Mouse (Mus musculus): ENCODE results near the gene Bcl9l. TPM values are rescaled to one million over a fixed set of nuclear protein-coding genes. Genes with fewer than 3 reads are reported as not detected.

Bcl9l gene
- polyA plus RNA-seq, 1 experiment: 42.2 TPM

DNA sequence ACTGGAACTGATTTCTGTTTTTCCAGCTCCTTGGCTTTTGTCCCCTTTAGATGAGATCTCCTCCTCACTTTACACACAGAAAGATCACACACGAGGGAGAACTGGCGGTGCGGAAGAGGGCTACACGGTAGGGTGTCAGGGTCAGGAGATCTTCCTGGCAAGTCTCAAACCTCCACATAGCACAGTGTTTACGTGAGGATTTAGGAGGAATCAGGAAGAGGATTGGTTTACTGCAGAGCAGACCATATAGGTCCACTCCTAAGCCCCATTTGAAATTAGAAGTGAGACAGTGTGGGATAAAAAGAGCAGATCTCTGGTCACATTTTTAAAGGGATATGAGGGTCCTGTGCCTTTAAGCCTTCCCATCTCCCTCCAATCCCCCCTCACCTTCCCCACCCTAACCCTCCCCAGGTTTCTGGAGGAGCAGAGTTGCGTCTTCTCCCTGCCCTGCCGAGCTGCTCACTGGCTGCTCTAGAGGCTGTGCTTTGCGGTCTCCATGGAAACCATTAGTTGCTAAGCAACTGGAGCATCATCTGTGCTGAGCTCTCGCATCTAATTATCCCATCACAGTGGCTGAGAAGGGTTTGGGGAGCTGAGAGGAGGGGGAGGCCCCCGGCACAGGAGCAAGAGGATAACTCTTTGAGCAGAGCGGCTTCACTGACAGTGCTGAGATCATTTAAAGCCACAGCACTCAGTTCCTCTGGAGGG is 25.4 kb upstream of the Bcl9l start:
- TF ChIP-seq CTCF (IDR thresholded peaks at IDR 0.05; ENCODE audit: extremely low read depth, insufficient read depth, insufficient read length, insufficient replicate concordance): no peak
- TF ChIP-seq POLR2A (IDR thresholded peaks at IDR 0.05; ENCODE audit: low read depth, low read length): no peak
- DNase-seq (ENCODE audit: low read depth in 1 of 2, low spot score in 2 of 2): no peak
- peaks cover 4% of the 10 kb centered on the region; the same call in 1 of the 2 replicates for H3K4me1 ChIP-seq (ENCODE audit: control insufficient read depth, insufficient read depth, insufficient read length)
- no peaks in the 10 kb centered on the region for H3K27me3 ChIP-seq (ENCODE audit: control insufficient read depth, insufficient read depth, low read length)
- no peak overlapping the region for H3K27ac ChIP-seq (ENCODE audit: insufficient read depth, low read length)
- 58% methylated on average over 11 of the region's 11 CpGs for WGBS
- no peaks in the 10 kb centered on the region for H3K36me3 ChIP-seq (ENCODE audit: control insufficient read depth, insufficient read depth, low read length)
- no peak overlapping the region for H3K4me3 ChIP-seq (ENCODE audit: extremely low read depth, insufficient read depth, insufficient read length)

DNA sequence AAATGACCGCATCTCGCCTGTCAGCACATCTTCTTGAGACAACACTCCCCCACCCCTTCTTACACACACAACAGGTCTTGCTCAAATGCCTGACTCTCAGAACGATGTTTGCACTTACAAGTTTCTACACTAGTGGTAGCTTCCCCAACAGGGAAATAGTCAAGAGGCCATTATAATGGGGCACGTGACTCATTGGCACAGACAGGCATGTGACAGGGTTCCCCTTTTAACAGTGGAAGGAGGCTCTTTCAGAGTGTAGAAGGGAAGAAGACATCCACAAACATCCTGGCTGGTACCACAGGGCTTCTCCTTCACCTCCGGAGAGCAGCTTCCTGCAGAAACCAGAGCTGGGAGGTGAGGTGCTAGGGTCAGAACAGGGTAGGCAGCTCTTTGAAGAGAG is 20.7 kb upstream of the Bcl9l start:
- no peak overlapping the region for H3K4me3 ChIP-seq (ENCODE audit: extremely low read depth, insufficient read depth, insufficient read length)
- H3K4me1 ChIP-seq (ENCODE audit: control insufficient read depth, insufficient read depth, insufficient read length): peaks cover 4% of the 10 kb centered on the region; the same call in 1 of the 2 replicates
- no peaks in the 10 kb centered on the region for H3K27me3 ChIP-seq (ENCODE audit: control insufficient read depth, insufficient read depth, low read length)
- TF ChIP-seq POLR2A (IDR thresholded peaks at IDR 0.05; ENCODE audit: low read depth, low read length) (no peak), CTCF (IDR thresholded peaks at IDR 0.05; ENCODE audit: extremely low read depth, insufficient read depth, insufficient read length, insufficient replicate concordance) (no peak)
- no peaks in the 10 kb centered on the region for H3K36me3 ChIP-seq (ENCODE audit: control insufficient read depth, insufficient read depth, low read length)
- WGBS: 41% methylated on average over 5 of the region's 5 CpGs
- no peak overlapping the region for H3K27ac ChIP-seq (ENCODE audit: insufficient read depth, low read length)
- no peak for DNase-seq (ENCODE audit: low read depth in 1 of 2, low spot score in 2 of 2)

- Histone ChIP-seq H3K4me3 (ENCODE audit: extremely low read depth, insufficient read depth, insufficient read length) (no peak overlapping the region), H3K27ac (ENCODE audit: insufficient read depth, low read length) (no peak overlapping the region), H3K27me3 (ENCODE audit: control insufficient read depth, insufficient read depth, low read length) (peaks cover 3% of the 10 kb centered on the region; the same call in 1 of the 2 replicates), H3K4me1 (ENCODE audit: control insufficient read depth, insufficient read depth, insufficient read length) (no peaks in the 10 kb centered on the region), H3K36me3 (ENCODE audit: control insufficient read depth, insufficient read depth, low read length) (no peaks in the 10 kb centered on the region)
- DNase-seq (ENCODE audit: low read depth in 1 of 2, low spot score in 2 of 2): no peak
- TF ChIP-seq POLR2A (IDR thresholded peaks at IDR 0.05; ENCODE audit: low read depth, low read length) (no peak), CTCF (IDR thresholded peaks at IDR 0.05; ENCODE audit: extremely low read depth, insufficient read depth, insufficient read length, insufficient replicate concordance) (no peak)
- 61% methylated on average over 7 of the region's 7 CpGs for WGBS
Observed at GRCm38 (mm10) chr9:44468224-44468623, 14.4 kb upstream of the Bcl9l start.

DNA sequence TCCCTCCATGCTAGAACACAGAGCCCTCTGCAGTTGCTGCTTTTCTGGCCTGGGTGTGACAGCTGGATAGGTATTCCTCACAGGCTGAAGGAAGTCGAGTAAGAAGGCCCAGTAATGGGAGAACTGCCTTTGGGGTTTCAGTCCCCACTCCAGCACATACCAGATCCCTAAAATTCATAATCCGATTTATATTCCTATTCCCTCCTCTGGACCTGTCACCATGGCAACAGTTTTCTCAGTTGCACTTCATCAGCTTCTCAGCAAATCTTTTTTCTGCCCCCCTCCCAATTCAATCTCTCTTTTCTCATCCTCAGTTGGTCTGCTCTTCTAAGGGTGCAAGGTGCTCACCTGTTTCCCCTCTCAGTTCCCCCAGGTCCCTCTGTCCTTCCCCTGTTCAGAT is 13.8 kb upstream of the Bcl9l start:
- Histone ChIP-seq H3K4me1 (ENCODE audit: control insufficient read depth, insufficient read depth, insufficient read length) (no peaks in the 10 kb centered on the region), H3K4me3 (ENCODE audit: extremely low read depth, insufficient read depth, insufficient read length) (no peak overlapping the region), H3K27me3 (ENCODE audit: control insufficient read depth, insufficient read depth, low read length) (peaks cover 3% of the 10 kb centered on the region; the same call in 1 of the 2 replicates)

GRCm38 (mm10) chr9:44473184-44473583 is 9.4 kb upstream of the Bcl9l start:
- WGBS: 66% methylated on average over 3 of the region's 3 CpGs
- peaks cover 3% of the 10 kb centered on the region; the same call in 1 of the 2 replicates for H3K27me3 ChIP-seq (ENCODE audit: control insufficient read depth, insufficient read depth, low read length)
- no peak for DNase-seq (ENCODE audit: low read depth in 1 of 2, low spot score in 2 of 2)

More for the DNA sequence above, 13.8 kb upstream of the Bcl9l start:
- no peak for TF ChIP-seq POLR2A (IDR thresholded peaks at IDR 0.05; ENCODE audit: low read depth, low read length)
- Histone ChIP-seq H3K36me3 (ENCODE audit: control insufficient read depth, insufficient read depth, low read length) (no peaks in the 10 kb centered on the region), H3K27ac (ENCODE audit: insufficient read depth, low read length) (no peak overlapping the region)
- 59% methylated on average over 2 of the region's 2 CpGs for WGBS
- DNase-seq (ENCODE audit: low read depth in 1 of 2, low spot score in 2 of 2): no peak

DNA sequence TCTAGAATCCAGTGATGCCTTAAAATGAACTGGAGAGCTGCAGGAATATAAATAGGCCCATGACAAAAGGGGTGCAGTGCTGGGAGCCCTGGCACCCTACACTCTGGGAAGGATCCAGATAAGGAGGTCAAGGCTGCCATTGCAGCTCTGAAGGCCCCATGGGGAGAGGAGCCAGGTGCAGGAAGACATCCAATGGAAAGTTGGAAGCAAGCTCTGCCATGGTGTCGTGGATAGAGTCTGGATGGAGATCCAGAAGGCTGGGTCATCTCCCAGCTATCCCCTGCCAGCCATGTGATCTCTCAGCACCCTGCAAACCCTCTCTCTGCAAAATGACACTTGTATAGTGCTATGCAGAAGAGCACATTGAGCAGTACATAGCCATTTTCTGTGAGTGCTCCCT is 8.3 kb upstream of the Bcl9l start:
- Histone ChIP-seq H3K4me3 (ENCODE audit: extremely low read depth, insufficient read depth, insufficient read length) (no peak overlapping the region), H3K27me3 (ENCODE audit: control insufficient read depth, insufficient read depth, low read length) (peaks cover 5% of the 10 kb centered on the region; the same call in 1 of the 2 replicates), H3K27ac (ENCODE audit: insufficient read depth, low read length) (no peak overlapping the region), H3K36me3 (ENCODE audit: control insufficient read depth, insufficient read depth, low read length) (no peaks in the 10 kb centered on the region), H3K4me1 (ENCODE audit: control insufficient read depth, insufficient read depth, insufficient read length) (peaks cover 8% of the 10 kb centered on the region; the same call in 1 of the 2 replicates)
- DNase-seq (ENCODE audit: low read depth in 1 of 2, low spot score in 2 of 2): no peak
- WGBS: 71% methylated on average over 1 of the region's 1 CpGs
- TF ChIP-seq POLR2A (IDR thresholded peaks at IDR 0.05; ENCODE audit: low read depth, low read length) (no peak), CTCF (IDR thresholded peaks at IDR 0.05; ENCODE audit: extremely low read depth, insufficient read depth, insufficient read length, insufficient replicate concordance) (no peak)

More at GRCm38 (mm10) chr9:44473184-44473583, 9.4 kb upstream of the Bcl9l start:
- TF ChIP-seq POLR2A (IDR thresholded peaks at IDR 0.05; ENCODE audit: low read depth, low read length) (no peak), CTCF (IDR thresholded peaks at IDR 0.05; ENCODE audit: extremely low read depth, insufficient read depth, insufficient read length, insufficient replicate concordance) (no peak)
- Histone ChIP-seq H3K4me1 (ENCODE audit: control insufficient read depth, insufficient read depth, insufficient read length) (peaks cover 3% of the 10 kb centered on the region; the same call in 1 of the 2 replicates), H3K36me3 (ENCODE audit: control insufficient read depth, insufficient read depth, low read length) (no peaks in the 10 kb centered on the region), H3K27ac (ENCODE audit: insufficient read depth, low read length) (no peak overlapping the region), H3K4me3 (ENCODE audit: extremely low read depth, insufficient read depth, insufficient read length) (no peak overlapping the region)

- no peak for TF ChIP-seq CTCF (IDR thresholded peaks at IDR 0.05; ENCODE audit: extremely low read depth, insufficient read depth, insufficient read length, insufficient replicate concordance)
- TF ChIP-seq POLR2A (IDR thresholded peaks at IDR 0.05; ENCODE audit: low read depth, low read length): no peak
- Histone ChIP-seq H3K4me1 (ENCODE audit: control insufficient read depth, insufficient read depth, insufficient read length) (peaks cover 11% of the 10 kb centered on the region; the same call in 1 of the 2 replicates), H3K36me3 (ENCODE audit: control insufficient read depth, insufficient read depth, low read length) (no peaks in the 10 kb centered on the region), H3K27me3 (ENCODE audit: control insufficient read depth, insufficient read depth, low read length) (0 out of 2 replicates have a peak, but pooled peaks cover 2% of the 10 kb centered on the region), H3K4me3 (ENCODE audit: extremely low read depth, insufficient read depth, insufficient read length) (no peak overlapping the region), H3K27ac (ENCODE audit: insufficient read depth, low read length) (no peak overlapping the region)
- no peak for DNase-seq (ENCODE audit: low read depth in 1 of 2, low spot score in 2 of 2)
- WGBS: 88% methylated on average over 3 of the region's 3 CpGs
Observed at GRCm38 (mm10) chr9:44475936-44476335, 6.7 kb upstream of the Bcl9l start.

Data from spleen, adult 2 months (tissue).